Mouse (Mus musculus): Measurements from ENCODE around the gene Cyth4. TPM values are rescaled to one million over a fixed set of nuclear protein-coding genes. Genes with fewer than 3 reads are reported as not detected.

Gene Cyth4
- total RNA-seq, 2 experiments from 2014 or later: 11.8 to 12.6 TPM

GRCm38 (mm10) chr15:78605371-78605791, 8.5 kb downstream of the Cyth4 start:
- intact Hi-C loops (cut with DNase I): no loop called here

GRCm38 (mm10) chr15:78606059-78606458, 9.2 kb downstream of the Cyth4 start:
- no peak for DNase-seq (ENCODE audit: low spot score in 2 of 2)
- intact Hi-C loops (cut with DNase I): no loop called here

More at GRCm38 (mm10) chr15:78605371-78605791, 8.5 kb downstream of the Cyth4 start:
- DNase-seq (ENCODE audit: low spot score in 2 of 2): no peak

- intact Hi-C loops (cut with DNase I): no loop called here
- DNase-seq (ENCODE audit: low spot score in 2 of 2): peak; percentile 51 to 66
Observed at GRCm38 (mm10) chr15:78607463-78607862, 10.6 kb downstream of the Cyth4 start.

GRCm38 (mm10) chr15:78610705-78611462, 14.0 kb downstream of the Cyth4 start:
- intact Hi-C loops (cut with DNase I): no loop called here
- peak in 1 of 2 experiments; percentile 78 for DNase-seq (ENCODE audit: low spot score in 2 of 2)

- intact Hi-C loops (cut with DNase I): no loop called here
Observed at GRCm38 (mm10) chr15:78614536-78614935, 17.7 kb downstream of the Cyth4 start.

GRCm38 (mm10) chr15:78616973-78617372, 20.1 kb downstream of the Cyth4 start:
- no peak for DNase-seq (ENCODE audit: low spot score in 2 of 2)

More at GRCm38 (mm10) chr15:78614536-78614935, 17.7 kb downstream of the Cyth4 start:
- no peak for DNase-seq (ENCODE audit: low spot score in 2 of 2)

GRCm38 (mm10) chr15:78623426-78623825, 26.6 kb downstream of the Cyth4 start:
- intact Hi-C loops (cut with DNase I): loop anchor here (1.0 to 5.0 kb wide), 3 partner anchors 97 to 224 kb away; no protein-coding TSS in a partner anchor
- DNase-seq (ENCODE audit: low spot score in 2 of 2): peak; percentile 72 to 83

More at GRCm38 (mm10) chr15:78616973-78617372, 20.1 kb downstream of the Cyth4 start:
- intact Hi-C loops (cut with DNase I): no loop called here

- intact Hi-C loops (cut with DNase I): loop anchor here (5.0 kb wide), 1 partner anchor 223 kb away; no protein-coding TSS in a partner anchor
- peak in 1 of 2 experiments; percentile 70 for DNase-seq (ENCODE audit: low spot score in 2 of 2)
Observed at GRCm38 (mm10) chr15:78624431-78624950, 27.6 kb downstream of the Cyth4 start.

GRCm38 (mm10) chr15:78624961-78625360, 28.1 kb downstream of the Cyth4 start:
- intact Hi-C loops (cut with DNase I): loop anchor here (5.0 kb wide), 1 partner anchor 222 kb away; no protein-coding TSS in a partner anchor
- DNase-seq (ENCODE audit: low spot score in 2 of 2): no peak

- no peak for DNase-seq (ENCODE audit: low spot score in 2 of 2)
- intact Hi-C loops (cut with DNase I): no loop called here
Observed at GRCm38 (mm10) chr15:78626285-78626684, 29.4 kb downstream of the Cyth4 start.

GRCm38 (mm10) chr15:78632387-78632786, 35.5 kb downstream of the Cyth4 start:
- DNase-seq (ENCODE audit: low spot score in 2 of 2): no peak
- intact Hi-C loops (cut with DNase I): no loop called here

- DNase-seq (ENCODE audit: low spot score in 2 of 2): no peak
- intact Hi-C loops (cut with DNase I): no loop called here
Observed at GRCm38 (mm10) chr15:78633413-78633812, 36.6 kb downstream of the Cyth4 start.

GRCm38 (mm10) chr15:78634095-78634737, 37.4 kb downstream of the Cyth4 start:
- intact Hi-C loops (cut with DNase I): no loop called here
- DNase-seq (ENCODE audit: low spot score in 2 of 2): peak; percentile 81 to 89

- DNase-seq (ENCODE audit: low spot score in 2 of 2): peak in 1 of 2 experiments; percentile 47
- intact Hi-C loops (cut with DNase I): no loop called here
Observed at GRCm38 (mm10) chr15:78635231-78635630, 38.4 kb downstream of the Cyth4 start.

GRCm38 (mm10) chr15:78643633-78644032, 46.8 kb downstream of the Cyth4 start:
- no peak for DNase-seq (ENCODE audit: low spot score in 2 of 2)
- intact Hi-C loops (cut with DNase I): no loop called here

- peak; percentile 40 to 66 for DNase-seq (ENCODE audit: low spot score in 2 of 2)
- intact Hi-C loops (cut with DNase I): no loop called here
Observed at GRCm38 (mm10) chr15:78644606-78645005, 47.8 kb downstream of the Cyth4 start.

- DNase-seq (ENCODE audit: low spot score in 2 of 2): no peak
- intact Hi-C loops (cut with DNase I): no loop called here
Observed at GRCm38 (mm10) chr15:78647746-78648145, 50.9 kb downstream of the Cyth4 start.

- intact Hi-C loops (cut with DNase I): no loop called here
- DNase-seq (ENCODE audit: low spot score in 2 of 2): no peak
Observed at GRCm38 (mm10) chr15:78651169-78651568, 54.3 kb downstream of the Cyth4 start.

GRCm38 (mm10) chr15:78664268-78664667, 67.4 kb downstream of the Cyth4 start:
- no peak for DNase-seq (ENCODE audit: low spot score in 2 of 2)
- intact Hi-C loops (cut with DNase I): no loop called here

GRCm38 (mm10) chr15:78669221-78669871, 72.5 kb downstream of the Cyth4 start:
- DNase-seq (ENCODE audit: low spot score in 2 of 2): peak in 1 of 2 experiments; percentile 43
- intact Hi-C loops (cut with DNase I): no loop called here

All from left cerebral cortex, postnatal 25 days (tissue).